Mouse (Mus musculus): ENCODE data around the gene Mageb3. TPM values are rescaled to one million over a fixed set of nuclear protein-coding genes. Genes with fewer than 3 reads are reported as not detected.
A peak's percentile ranks its signal among the peaks of the same experiment; 100 is the strongest.
"Not testable (repeated sequence)": the region's sequence is repeated elsewhere in the genome, so short reads cannot be mapped to it uniquely, and the experiment has no call there.

Gene Mageb3
- not detected for polyA plus RNA-seq (2017; shearing (Covaris generic))

- ATAC-seq, result peak; percentile 94
Observed at GRCm38 (mm10) chr2:121955765-121956223, at the start of gene Mageb3, which contains the start of gene Ctdspl2. TSS of gene Mageb3 (minus strand) at chr2:121956092. TSS of gene Ctdspl2 (plus strand) at chr2:121956001.

DNA sequence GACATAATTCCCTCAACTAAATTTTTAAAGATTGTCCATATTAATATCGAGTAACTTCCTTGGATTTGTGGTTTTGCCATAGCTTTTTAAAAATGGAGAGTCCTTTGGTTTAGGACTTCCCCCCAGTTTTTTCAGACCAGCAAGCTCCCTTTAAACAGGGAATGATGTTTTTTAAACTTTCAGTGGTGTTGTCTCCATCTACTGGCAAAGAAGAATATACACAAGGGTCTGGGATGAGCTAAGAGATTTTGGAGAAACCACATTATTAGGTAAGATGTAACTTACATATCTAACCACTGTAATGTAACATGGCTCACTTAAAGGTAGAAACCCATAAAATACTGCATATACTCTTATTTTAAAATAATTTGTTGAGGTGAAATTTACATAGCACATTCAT, 39.8 kb upstream of the Mageb3 start:
- ATAC-seq, result peak; percentile 36

DNA sequence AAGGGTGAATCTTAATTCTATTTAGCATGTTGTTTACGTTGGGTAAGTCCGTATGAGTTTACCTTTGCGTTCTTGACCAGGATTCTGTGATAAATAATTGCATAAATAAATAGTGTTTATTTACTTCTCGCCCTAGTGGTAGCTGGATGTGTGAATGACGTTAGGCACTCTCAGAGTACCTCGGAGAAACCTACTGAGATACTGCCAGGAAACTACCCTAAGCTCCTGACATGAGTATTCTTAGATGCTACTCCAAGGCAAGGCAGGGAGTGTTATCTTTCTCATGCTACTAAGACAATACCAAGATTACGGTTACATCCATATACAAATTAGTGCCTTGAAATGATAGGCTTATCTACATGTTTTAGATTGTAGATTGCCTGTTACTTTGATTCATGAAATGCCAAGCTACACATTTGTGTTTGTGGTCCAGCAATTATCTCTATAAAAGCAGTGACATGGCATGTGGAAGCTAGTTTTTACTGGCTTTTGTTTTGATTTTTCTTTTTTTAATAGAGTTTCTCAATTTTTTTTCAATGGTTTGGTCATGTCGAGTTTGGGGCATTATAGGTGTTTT, 1.4 kb upstream of the Mageb3 start:
- ATAC-seq, result peak; percentile 20

DNA sequence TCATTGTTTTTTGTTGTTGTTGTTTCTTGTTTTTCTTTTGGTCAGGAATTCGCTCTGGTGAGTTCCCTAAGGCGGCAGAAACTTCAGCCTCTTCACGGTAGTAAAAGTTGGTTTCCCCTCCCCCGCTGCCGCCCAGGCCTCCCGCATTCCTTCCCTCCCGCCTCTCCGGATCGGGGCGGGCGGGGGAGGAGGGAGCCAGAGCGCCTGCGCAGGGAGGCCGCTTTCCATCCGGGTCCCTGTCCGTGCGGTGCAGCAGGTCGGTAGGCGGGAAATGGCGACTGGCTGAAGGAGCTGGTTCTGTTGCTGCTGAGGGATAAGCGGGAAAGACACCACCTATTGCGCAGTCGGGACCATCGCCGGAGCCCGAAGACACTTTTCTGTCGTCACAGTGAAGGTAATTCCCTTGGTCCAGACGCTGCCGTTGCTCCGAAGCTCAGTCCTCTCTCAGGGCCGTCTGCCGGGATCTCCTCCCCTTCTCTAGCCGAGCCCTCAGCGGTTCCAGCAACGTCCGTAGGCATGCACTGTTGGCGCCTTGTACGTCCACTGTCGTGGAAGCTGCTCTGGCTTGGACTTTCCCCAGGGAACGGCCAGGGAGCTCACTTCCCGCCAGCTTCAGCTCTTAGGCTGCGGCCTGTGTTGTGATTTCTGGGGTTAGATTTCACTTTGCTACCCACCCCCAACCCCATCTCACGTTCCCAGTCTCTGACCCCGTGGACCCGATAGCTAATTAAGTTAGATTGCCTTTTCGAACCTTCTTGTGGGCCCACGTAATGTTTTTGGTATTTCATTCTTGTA, 529 bp upstream of the Mageb3 start:
- peak; percentile 59 for ATAC-seq

- ATAC-seq, result no peak
Observed at GRCm38 (mm10) chr2:121954971-121955656, 778 bp downstream of the Mageb3 start.

- ATAC-seq, result no peak
Observed at GRCm38 (mm10) chr2:121943364-121943763, 12.5 kb downstream of the Mageb3 start.

- not testable (repeated sequence) for ATAC-seq
Observed at GRCm38 (mm10) chr2:121937624-121938023, 18.3 kb downstream of the Mageb3 start.

- no peak for ATAC-seq
Observed at GRCm38 (mm10) chr2:121916047-121916970, 39.6 kb downstream of the Mageb3 start.

GRCm38 (mm10) chr2:121909975-121910374, 45.9 kb downstream of the Mageb3 start:
- ATAC-seq, result no peak

Other genes starting within 250 kb of the Mageb3 start
- under 1 TPM; 0.22 to 0.60 TPM for gene Frmd5, start 149.0 kb downstream of the Mageb3 start, polyA plus RNA-seq (2017; shearing (Covaris generic))
- gene Casc4, start 89.1 kb downstream of the Mageb3 start, polyA plus RNA-seq (2017; shearing (Covaris generic)), result 1 to 10 TPM; 1.9 to 2.5 TPM
- gene Ctdspl2, start 91 bp downstream of the Mageb3 start, polyA plus RNA-seq (2017; shearing (Covaris generic)), result 10 to 100 TPM; 53.9 to 74.9 TPM
- gene Eif3j1, start 72.5 kb upstream of the Mageb3 start, polyA plus RNA-seq (2017; shearing (Covaris generic)), result 1 to 10 TPM; 3.5 to 4.0 TPM
- 1 to 10 TPM; 5.5 to 5.8 TPM for gene Spg11, start 162.3 kb upstream of the Mageb3 start, polyA plus RNA-seq (2017; shearing (Covaris generic))
- 1,000 to 10,000 TPM; 8,975 to 9,816 TPM for gene B2m, start 191.6 kb upstream of the Mageb3 start, polyA plus RNA-seq (2017; shearing (Covaris generic))
- gene Trim69, start 204.6 kb upstream of the Mageb3 start, polyA plus RNA-seq (2017; shearing (Covaris generic)), result under 1 TPM in 1 of 2 experiments, not detected in 1; 0.25 TPM
- gene Patl2, start 230.1 kb upstream of the Mageb3 start, polyA plus RNA-seq (2017; shearing (Covaris generic)), result under 1 TPM; 0.38 to 0.90 TPM
- gene Terb2, start 230.2 kb upstream of the Mageb3 start, polyA plus RNA-seq (2017; shearing (Covaris generic)), result not detected

All from activated CD4-positive, CD25-positive, alpha-beta regulatory T cell, adult 4 months (primary cell).